Mouse (Mus musculus): ENCODE data around the gene Car2.

DNA sequence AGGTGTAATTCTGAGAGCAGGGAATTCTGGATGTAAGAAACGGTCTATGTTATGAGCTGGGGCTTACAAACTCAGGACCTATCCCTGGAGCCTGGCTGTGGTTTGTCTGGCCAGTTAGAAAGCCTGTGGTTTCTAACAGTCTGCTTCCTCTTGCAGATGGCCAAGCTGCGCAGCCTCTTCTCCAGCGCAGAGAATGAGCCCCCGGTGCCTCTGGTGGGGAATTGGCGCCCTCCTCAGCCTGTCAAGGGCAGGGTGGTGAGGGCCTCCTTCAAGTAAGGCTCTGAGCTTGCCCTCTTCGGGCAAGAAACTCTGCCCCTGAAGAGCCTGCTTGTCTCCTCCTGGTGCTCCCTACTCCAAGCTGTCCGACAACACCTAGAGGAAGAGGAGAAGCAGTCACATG, 14.7 kb upstream of the Car2 start:
- TF ChIP-seq CTCF (IDR thresholded peaks at IDR 0.05; ENCODE audit: borderline replicate concordance, control insufficient read depth, extremely low read depth, insufficient read depth, low read length, poor library complexity) (no peak), POLR2A (IDR thresholded peaks at IDR 0.05; ENCODE audit: control insufficient read depth, extremely low read depth, insufficient read depth, low read length, poor library complexity) (no peak)

Measured in thymus, adult 2 months (tissue).